Mouse (Mus musculus): ENCODE measurements around the gene Naa50.

The Naa50 gene

GRCm38 (mm10) chr16:44139536-44140185 is at the start of gene Naa50, which contains the start of gene Atp6v1a:
Gene Naa50 (plus strand): TSS chr16:44139830.
Gene Atp6v1a (minus strand): TSS chr16:44139705.
- DNase-seq (ENCODE audit: low read depth, low spot score): peak; percentile 89

GRCm38 (mm10) chr16:44099377-44099776 is 40.3 kb upstream of the Naa50 start:
- no peak for DNase-seq (ENCODE audit: low read depth, low spot score)

- no peak for DNase-seq (ENCODE audit: low read depth, low spot score)
These were observed 38.4 kb upstream of the Naa50 start for GRCm38 (mm10) chr16:44101181-44101710.

GRCm38 (mm10) chr16:44102925-44103324 is 36.7 kb upstream of the Naa50 start:
- no peak for DNase-seq (ENCODE audit: low read depth, low spot score)

GRCm38 (mm10) chr16:44103806-44104766 is 35.5 kb upstream of the Naa50 start:
- DNase-seq (ENCODE audit: low read depth, low spot score): no peak

GRCm38 (mm10) chr16:44105211-44105610 is 34.4 kb upstream of the Naa50 start:
- no peak for DNase-seq (ENCODE audit: low read depth, low spot score)

GRCm38 (mm10) chr16:44109002-44109401 is 30.6 kb upstream of the Naa50 start:
- DNase-seq (ENCODE audit: low read depth, low spot score): no peak

GRCm38 (mm10) chr16:44119753-44120501 is 19.7 kb upstream of the Naa50 start:
- no peak for DNase-seq (ENCODE audit: low read depth, low spot score)

GRCm38 (mm10) chr16:44122122-44122521 is 17.5 kb upstream of the Naa50 start:
- DNase-seq (ENCODE audit: low read depth, low spot score): no peak

GRCm38 (mm10) chr16:44122574-44122973 is 17.1 kb upstream of the Naa50 start:
- no peak for DNase-seq (ENCODE audit: low read depth, low spot score)

GRCm38 (mm10) chr16:44122982-44123725 is 16.5 kb upstream of the Naa50 start:
- no peak for DNase-seq (ENCODE audit: low read depth, low spot score)

GRCm38 (mm10) chr16:44123786-44124185 is 15.8 kb upstream of the Naa50 start:
- DNase-seq (ENCODE audit: low read depth, low spot score): no peak

- no peak for DNase-seq (ENCODE audit: low read depth, low spot score)
These were observed 14.9 kb upstream of the Naa50 start for GRCm38 (mm10) chr16:44124713-44125112.

- DNase-seq (ENCODE audit: low read depth, low spot score): no peak
These were observed 14.2 kb upstream of the Naa50 start for GRCm38 (mm10) chr16:44125436-44125835.

GRCm38 (mm10) chr16:44126437-44126836 is 13.2 kb upstream of the Naa50 start:
- no peak for DNase-seq (ENCODE audit: low read depth, low spot score)

GRCm38 (mm10) chr16:44132300-44132699 is 7.3 kb upstream of the Naa50 start:
- no peak for DNase-seq (ENCODE audit: low read depth, low spot score)

- DNase-seq (ENCODE audit: low read depth, low spot score): no peak
These were observed 6.4 kb upstream of the Naa50 start for GRCm38 (mm10) chr16:44133187-44133586.

GRCm38 (mm10) chr16:44136511-44137021 is 3.1 kb upstream of the Naa50 start:
- no peak for DNase-seq (ENCODE audit: low read depth, low spot score)

- DNase-seq (ENCODE audit: low read depth, low spot score): no peak
These were observed 1.2 kb upstream of the Naa50 start for GRCm38 (mm10) chr16:44138377-44138978.

GRCm38 (mm10) chr16:44138979-44139535 is 573 bp upstream of the Naa50 start:
- DNase-seq (ENCODE audit: low read depth, low spot score): peak; percentile 91

All from retina, adult 2 months (tissue).